Mouse (Mus musculus): ENCODE data around the gene Sphk1. TPM values are rescaled to one million over a fixed set of nuclear protein-coding genes. Genes with fewer than 3 reads are reported as not detected.

Sphk1 gene
- total RNA-seq, 2 experiments from 2014 or later, result 4.0 to 7.0 TPM

- intact Hi-C loops (cut with DNase I), result no loop called here
- no peak for DNase-seq (ENCODE audit: low spot score in 2 of 2)
Observed at GRCm38 (mm10) chr11:116504516-116504915, 26.2 kb upstream of the Sphk1 start.

- DNase-seq (ENCODE audit: low spot score in 2 of 2), result no peak
- intact Hi-C loops (cut with DNase I), result no loop called here
Observed at GRCm38 (mm10) chr11:116505573-116505972, 25.2 kb upstream of the Sphk1 start.

- intact Hi-C loops (cut with DNase I), result no loop called here
- no peak for DNase-seq (ENCODE audit: low spot score in 2 of 2)
Observed at GRCm38 (mm10) chr11:116506151-116506875, 24.4 kb upstream of the Sphk1 start.

- no peak for DNase-seq (ENCODE audit: low spot score in 2 of 2)
- intact Hi-C loops (cut with DNase I), result no loop called here
Observed at GRCm38 (mm10) chr11:116508689-116509088, 22.0 kb upstream of the Sphk1 start.

- intact Hi-C loops (cut with DNase I), result no loop called here
- no peak for DNase-seq (ENCODE audit: low spot score in 2 of 2)
Observed at GRCm38 (mm10) chr11:116511301-116511868, 19.3 kb upstream of the Sphk1 start.

GRCm38 (mm10) chr11:116512154-116512553 is 18.6 kb upstream of the Sphk1 start:
- intact Hi-C loops (cut with DNase I), result no loop called here
- DNase-seq (ENCODE audit: low spot score in 2 of 2), result no peak

GRCm38 (mm10) chr11:116512987-116513386 is 17.7 kb upstream of the Sphk1 start:
- DNase-seq (ENCODE audit: low spot score in 2 of 2), result no peak
- intact Hi-C loops (cut with DNase I), result no loop called here

GRCm38 (mm10) chr11:116513531-116514038 is 17.1 kb upstream of the Sphk1 start:
- intact Hi-C loops (cut with DNase I), result no loop called here
- no peak for DNase-seq (ENCODE audit: low spot score in 2 of 2)

- intact Hi-C loops (cut with DNase I), result no loop called here
- no peak for DNase-seq (ENCODE audit: low spot score in 2 of 2)
Observed at GRCm38 (mm10) chr11:116515330-116516020, 15.2 kb upstream of the Sphk1 start.

GRCm38 (mm10) chr11:116518482-116518881 is 12.2 kb upstream of the Sphk1 start:
- no peak for DNase-seq (ENCODE audit: low spot score in 2 of 2)
- intact Hi-C loops (cut with DNase I), result no loop called here

GRCm38 (mm10) chr11:116521143-116521542 is 9.6 kb upstream of the Sphk1 start:
- DNase-seq (ENCODE audit: low spot score in 2 of 2), result no peak
- intact Hi-C loops (cut with DNase I), result no loop called here

- no peak for DNase-seq (ENCODE audit: low spot score in 2 of 2)
- intact Hi-C loops (cut with DNase I), result no loop called here
Observed at GRCm38 (mm10) chr11:116522046-116522445, 8.7 kb upstream of the Sphk1 start.

GRCm38 (mm10) chr11:116522886-116523698 is 7.6 kb upstream of the Sphk1 start:
- no peak for DNase-seq (ENCODE audit: low spot score in 2 of 2)
- intact Hi-C loops (cut with DNase I), result no loop called here

- DNase-seq (ENCODE audit: low spot score in 2 of 2), result no peak
- intact Hi-C loops (cut with DNase I), result no loop called here
Observed at GRCm38 (mm10) chr11:116523699-116524189, 7.0 kb upstream of the Sphk1 start.

- intact Hi-C loops (cut with DNase I), result no loop called here
- DNase-seq (ENCODE audit: low spot score in 2 of 2), result no peak
Observed at GRCm38 (mm10) chr11:116528636-116529320, 1.9 kb upstream of the Sphk1 start.

GRCm38 (mm10) chr11:116531371-116532191 is 856 bp downstream of the Sphk1 start:
- peak in 1 of 2 experiments; percentile 50 for DNase-seq (ENCODE audit: low spot score in 2 of 2)
- intact Hi-C loops (cut with DNase I), result loop anchor here (5.0 kb wide), 1 partner anchor 39 kb away; the partner anchor contains the start of gene Prpsap1

- DNase-seq (ENCODE audit: low spot score in 2 of 2), result peak in 1 of 2 experiments; percentile 35
- intact Hi-C loops (cut with DNase I), result loop anchor here (5.0 kb wide), 1 partner anchor 40 kb away; the partner anchor contains the start of gene Prpsap1
Observed at GRCm38 (mm10) chr11:116532262-116532809, 1.6 kb downstream of the Sphk1 start.
